Mouse (Mus musculus) CH12.LX (cell line): ENCODE data around the gene Gpr176. TPM values are rescaled to one million over a fixed set of nuclear protein-coding genes. Genes with fewer than 3 reads are reported as not detected.

Experiments
- DNase-seq: peaks from one replicate; pipeline ENCODE4 v3.0.0-alpha.2; 2013; ENCODE audit errors: extremely low read depth
- H3K27ac ChIP-seq: 2 replicates; pipeline ENCODE4 v1.5.1; 2012; ENCODE audit warnings: low read depth, mild to moderate bottlenecking, control low read depth, moderate library complexity; ENCODE audit not compliant: insufficient read depth
- H3K27me3 ChIP-seq: replicated peaks from 2 replicates; pipeline ENCODE3; 2012; ENCODE audit warnings: inconsistent platforms
- H3K36me3 ChIP-seq, 2 experiments: replicated peaks in 1 of 2; 2 replicates each; pipeline versions ENCODE3 to v1.6.1; 2012; ENCODE audit warnings: inconsistent platforms in 1 of 2, low read length in 1 of 2, mild to moderate bottlenecking in 1 of 2, mixed read lengths in 1 of 2, moderate library complexity in 1 of 2; ENCODE audit not compliant: control insufficient read depth in 1 of 2, insufficient read depth in 1 of 2
- H3K4me1 ChIP-seq, 2 experiments: 2 replicates each; pipeline ENCODE4 v1.6.1; 2012; ENCODE audit warnings: inconsistent platforms in 1 of 2, moderate library complexity in 1 of 2; ENCODE audit not compliant: insufficient read depth in 2 of 2, control insufficient read depth in 1 of 2
- H3K4me2 ChIP-seq: 2 replicates; pipeline ENCODE4 v1.6.1; 2012; ENCODE audit warnings: low read depth, mild to moderate bottlenecking, control low read depth; ENCODE audit not compliant: poor library complexity, insufficient read depth, severe bottlenecking
- H3K4me3 ChIP-seq, 3 experiments: fragments of 150-350 bp in 1 of 3; sonication (generic) in 1 of 3; replicated peaks in 1 of 3; 2 replicates each; pipeline versions ENCODE3 to v1.5.1; 2011 to 2012; ENCODE audit warnings: low read depth in 2 of 3, low read length in 2 of 3, mild to moderate bottlenecking in 2 of 3, moderate library complexity in 2 of 3, control low read depth in 1 of 3, improper control_type of control experiment in 1 of 3, inconsistent platforms in 1 of 3, mixed read lengths in 1 of 3; ENCODE audit not compliant: poor library complexity in 1 of 3
- H3K79me2 ChIP-seq: replicated peaks from 2 replicates; pipeline ENCODE4 v1.6.1; 2012; ENCODE audit warnings: mild to moderate bottlenecking, moderate library complexity; ENCODE audit not compliant: control insufficient read depth, poor library complexity, insufficient read depth, severe bottlenecking; ENCODE audit errors: extremely low read depth
- H3K9ac ChIP-seq: 2 replicates; pipeline ENCODE4 v1.6.1; 2012; ENCODE audit warnings: low read depth, mild to moderate bottlenecking, control low read depth, moderate library complexity; ENCODE audit not compliant: insufficient read depth
- H3K9me3 ChIP-seq: replicated peaks from 2 replicates; pipeline ENCODE3; 2012; ENCODE audit warnings: low read length, inconsistent platforms, mixed read lengths
- CTCF ChIP-seq, 2 experiments: IDR thresholded peaks in 1 of 2; conservative IDR thresholded peaks in 1 of 2; 2 replicates each; pipeline ENCODE4 v1.5.1; 2011 to 2012; ENCODE audit warnings: low read depth in 2 of 2, low read length in 2 of 2, improper control_type of control experiment in 1 of 2, inconsistent platforms in 1 of 2, mild to moderate bottlenecking in 1 of 2, moderate library complexity in 1 of 2
- ELF1 ChIP-seq: IDR thresholded peaks from 2 replicates; pipeline ENCODE4 v1.6.1; 2014; ENCODE audit warnings: low read depth, mild to moderate bottlenecking, inconsistent platforms, low read length, improper control_type of control experiment
- EP300 ChIP-seq: IDR thresholded peaks from 2 replicates; pipeline ENCODE4 v1.6.1; 2011; ENCODE audit warnings: low read length, improper control_type of control experiment
- ETS1 ChIP-seq: conservative IDR thresholded peaks from 2 replicates; pipeline ENCODE4 v1.6.1; 2012; ENCODE audit warnings: low read depth, mild to moderate bottlenecking, inconsistent platforms, low read length, improper control_type of control experiment, moderate library complexity
- GABPA ChIP-seq: IDR thresholded peaks from 2 replicates; pipeline ENCODE4 v1.6.1; 2012; ENCODE audit warnings: low read depth, low read length, improper control_type of control experiment, inconsistent platforms; ENCODE audit not compliant: insufficient replicate concordance
- HCFC1 ChIP-seq: IDR thresholded peaks from 2 replicates; pipeline ENCODE4 v1.6.1; 2012; ENCODE audit warnings: low read depth, mild to moderate bottlenecking, inconsistent platforms, low read length, improper control_type of control experiment
- IRF4 ChIP-seq: IDR thresholded peaks from 2 replicates; pipeline ENCODE4 v1.6.1; 2014; ENCODE audit warnings: low read depth, mild to moderate bottlenecking, inconsistent platforms, low read length, improper control_type of control experiment
- KAT2A ChIP-seq: IDR thresholded peaks from 2 replicates; pipeline ENCODE4 v1.6.1; 2012; ENCODE audit warnings: low read length, improper control_type of control experiment, inconsistent platforms; ENCODE audit not compliant: insufficient replicate concordance
- MAZ ChIP-seq: IDR thresholded peaks from 2 replicates; pipeline ENCODE4 v1.6.1; 2012; ENCODE audit warnings: low read depth, mild to moderate bottlenecking, inconsistent platforms, low read length, improper control_type of control experiment, moderate library complexity
- MYC ChIP-seq: IDR thresholded peaks from 2 replicates; pipeline ENCODE4 v1.6.1; 2011; ENCODE audit warnings: low read depth, mild to moderate bottlenecking, improper control_type of control experiment, low read length
- NELFE ChIP-seq: IDR thresholded peaks from 2 replicates; pipeline ENCODE4 v1.6.1; 2011; ENCODE audit warnings: low read depth, low read length, improper control_type of control experiment
- POLR2A ChIP-seq: IDR thresholded peaks from 2 replicates; pipeline ENCODE4 v1.6.1; 2011; ENCODE audit warnings: low read depth, mild to moderate bottlenecking, improper control_type of control experiment, low read length
- RCOR1 ChIP-seq: conservative IDR thresholded peaks from 2 replicates; pipeline ENCODE4 v1.6.1; 2012; ENCODE audit warnings: low read depth, mild to moderate bottlenecking, inconsistent platforms, low read length, improper control_type of control experiment
- SMC3 ChIP-seq: IDR thresholded peaks from 2 replicates; pipeline ENCODE4 v1.6.1; 2011; ENCODE audit warnings: low read depth, low read length, improper control_type of control experiment
- TCF12 ChIP-seq: IDR thresholded peaks from 2 replicates; pipeline ENCODE4 v1.6.1; 2014; ENCODE audit warnings: low read depth, mild to moderate bottlenecking, inconsistent platforms, low read length, improper control_type of control experiment
- USF1 ChIP-seq: IDR thresholded peaks from 2 replicates; pipeline ENCODE4 v1.6.1; 2014; ENCODE audit warnings: low read depth, mild to moderate bottlenecking, inconsistent platforms, low read length, improper control_type of control experiment
- USF2 ChIP-seq: conservative IDR thresholded peaks from 2 replicates; pipeline ENCODE4 v1.6.1; 2011; ENCODE audit warnings: low read depth, low read length, improper control_type of control experiment
- ZKSCAN1 ChIP-seq: IDR thresholded peaks from 2 replicates; pipeline ENCODE4 v1.6.1; 2012; ENCODE audit warnings: low read depth, inconsistent platforms, low read length, improper control_type of control experiment, borderline replicate concordance
- ZMIZ1 ChIP-seq: IDR thresholded peaks from 2 replicates; pipeline ENCODE4 v1.6.1; 2012; ENCODE audit warnings: low read depth, mild to moderate bottlenecking, inconsistent platforms, low read length, improper control_type of control experiment
- ZNF384 ChIP-seq: IDR thresholded peaks from 2 replicates; pipeline ENCODE4 v1.6.1; 2012; ENCODE audit warnings: low read depth, low read length, improper control_type of control experiment, inconsistent platforms
- dilution Hi-C: fragments of 300-500 bp; cut with MboI; formaldehyde crosslinking; loops from 2 replicates; pipeline ENCODE4 v1.14.3; 2020; ENCODE audit warnings: low sequenced_read_pairs; ENCODE audit not compliant: extremely low pct_unique_long_range_greater_than_20kb, extremely low pct_ligation_motif_present
- in situ Hi-C: fragments of 300-500 bp; cut with MboI; formaldehyde crosslinking; loops from 3 replicates; pipeline ENCODE4 v1.14.3; 2019; ENCODE audit warnings: low sequenced_read_pairs, low pct_ligation_motif_present, low pct_unique_long_range_greater_than_20kb, mixed read lengths
- polyA plus RNA-seq: library from polyadenylated mRNA; unstranded; fragments of >175 nt; gene quantifications from 2 replicates; pipeline ENCODE4 v1.2.1, GENCODE M21; 2012; ENCODE audit warnings: low read depth; ENCODE audit not compliant: insufficient read length
- total RNA-seq, 2 experiments: library from RNA; depleted of rRNA; stranded (reverse); fragments of 300-350 nt in 1 of 2; fragments of >200 nt in 1 of 2; gene quantifications; 2 replicates each; pipeline ENCODE4 v1.2.3; 2012 to 2014

The Gpr176 gene
- total and polyA plus RNA-seq, 3 experiments, result not detected

GRCm38 (mm10) chr2:118353498-118353897 is 19.7 kb downstream of the Gpr176 start:
- Histone ChIP-seq H3K9me3 (no peaks in the 10 kb centered on the region), H3K4me2 (no peak overlapping the region), H3K27me3 (no peaks in the 10 kb centered on the region), H3K9ac (no peak overlapping the region), H3K27ac (no peak overlapping the region), H3K4me1 (peaks cover 0 to 8% of the 10 kb centered on the region in 2 experiments; a peak in 1 of 4 replicates), H3K4me3 (no peak overlapping the region), H3K36me3 (no peaks in the 10 kb centered on the region), H3K79me2 (no peaks in the 10 kb centered on the region)
- TF ChIP-seq EP300 (no peak), ZNF384 (no peak), ZMIZ1 (no peak), IRF4 (no peak), KAT2A (no peak), TCF12 (no peak), ETS1 (no peak), HCFC1 (no peak), SMC3 (no peak), RCOR1 (no peak), ZKSCAN1 (no peak), POLR2A (no peak), MAZ (no peak), CTCF (conservative IDR thresholded peaks at IDR 0.05 in 1 of 2, IDR thresholded peaks at IDR 0.05 in 1 of 2; ENCODE audit: low read depth in 2 of 2, low read length in 2 of 2) (no peak), ELF1 (no peak), GABPA (no peak), MYC (no peak), USF2 (no peak), USF1 (no peak)
- in situ Hi-C loops, result no loop called here
- DNase-seq, result no peak
- dilution Hi-C loops, result no loop called here

- no peak overlapping the region for H3K4me3 ChIP-seq
- H3K79me2 ChIP-seq, result no peaks in the 10 kb centered on the region
- dilution Hi-C loops, result no loop called here
- DNase-seq, result no peak
- H3K36me3 ChIP-seq, result no peaks in the 10 kb centered on the region
- no peak overlapping the region for H3K9ac ChIP-seq
- no peak overlapping the region for H3K4me2 ChIP-seq
- in situ Hi-C loops, result no loop called here
- H3K4me1 ChIP-seq, result no peaks in the 10 kb centered on the region
- H3K9me3 ChIP-seq, result no peaks in the 10 kb centered on the region
- no peak overlapping the region for H3K27ac ChIP-seq
- peaks cover 2% of the 10 kb centered on the region for H3K27me3 ChIP-seq
- TF ChIP-seq NELFE, result no peak
- TF ChIP-seq ETS1, result no peak
Observed at GRCm38 (mm10) chr2:118345535-118345934, 27.7 kb downstream of the Gpr176 start.
